Mouse (Mus musculus) stomach, embryonic 14.5 days (tissue): Measurements from ENCODE around the gene Gimap8. TPM values are rescaled to one million over a fixed set of nuclear protein-coding genes. Genes with fewer than 3 reads are reported as not detected.

Experiments used
- ATAC-seq: fragments of 200-750 bp; cut with Nextera tagmentation; 2 replicates; pipeline ENCODE4 v1.8.0; 2017; ENCODE audit warnings: low read depth, moderate TSS enrichment; ENCODE audit not compliant: insufficient number of reproducible peaks, insufficient read depth, low FRiP score
- H3K27ac ChIP-seq: fragments of 300-500 bp; sonication (generic); 2 replicates; pipeline ENCODE4 v1.5.1; 2014; ENCODE audit warnings: mild to moderate bottlenecking, low read length, moderate library complexity, mixed read lengths
- H3K27me3 ChIP-seq: fragments of 300-500 bp; sonication (generic); 2 replicates; pipeline ENCODE4 v1.6.1; 2014; ENCODE audit warnings: low read length, control low read depth, mixed read lengths; ENCODE audit not compliant: control insufficient read depth, insufficient read depth
- H3K36me3 ChIP-seq: fragments of 300-500 bp; sonication (generic); 2 replicates; pipeline ENCODE4 v1.6.1; 2014; ENCODE audit warnings: mild to moderate bottlenecking, control low read depth, low read length, moderate library complexity, mixed read lengths; ENCODE audit not compliant: control insufficient read depth, insufficient read depth
- H3K4me1 ChIP-seq: fragments of 300-500 bp; sonication (generic); 2 replicates; pipeline ENCODE4 v1.6.1; 2014; ENCODE audit warnings: low read length, control low read depth, mixed read lengths; ENCODE audit not compliant: control insufficient read depth, insufficient read depth
- H3K4me2 ChIP-seq: fragments of 300-500 bp; sonication (generic); replicated peaks from 2 replicates; pipeline ENCODE4 v1.6.1; 2014; ENCODE audit warnings: low read depth, low read length, control low read depth
- H3K4me3 ChIP-seq: fragments of 300-500 bp; sonication (generic); 2 replicates; pipeline ENCODE4 v1.5.1; 2014; ENCODE audit warnings: low read depth, low read length, control low read depth
- H3K9ac ChIP-seq: fragments of 300-500 bp; sonication (generic); replicated peaks from 2 replicates; pipeline ENCODE4 v1.6.1; 2014; ENCODE audit warnings: low read depth, mild to moderate bottlenecking, control low read depth, low read length, moderate library complexity, mixed read lengths
- H3K9me3 ChIP-seq: fragments of 300-500 bp; sonication (generic); 2 replicates; pipeline ENCODE4 v1.6.1; 2016; ENCODE audit warnings: low read depth, low read length, control low read depth; ENCODE audit not compliant: control insufficient read depth
- WGBS: fragments of 180-500 bp; shearing (Covaris S2); extraction: QIAGEN DNeasy Blood & Tissue Kit; methylation state at CpG from one replicate; pipeline ENCODE4 v1.1.7; 2014; 5-methylcytosine and 5-hydroxymethylcytosine counted together
- polyA plus RNA-seq: library from polyadenylated mRNA; unstranded; fragments of >200 nt; fragmentation: Nextera tagmentation; extraction: Ambion mirVana; gene quantifications from 2 replicates; pipeline ENCODE4 v1.2.1, GENCODE M21; 2014

Gene Gimap8
- polyA plus RNA-seq: 0.43 and 0.56 TPM in 2 replicates

DNA sequence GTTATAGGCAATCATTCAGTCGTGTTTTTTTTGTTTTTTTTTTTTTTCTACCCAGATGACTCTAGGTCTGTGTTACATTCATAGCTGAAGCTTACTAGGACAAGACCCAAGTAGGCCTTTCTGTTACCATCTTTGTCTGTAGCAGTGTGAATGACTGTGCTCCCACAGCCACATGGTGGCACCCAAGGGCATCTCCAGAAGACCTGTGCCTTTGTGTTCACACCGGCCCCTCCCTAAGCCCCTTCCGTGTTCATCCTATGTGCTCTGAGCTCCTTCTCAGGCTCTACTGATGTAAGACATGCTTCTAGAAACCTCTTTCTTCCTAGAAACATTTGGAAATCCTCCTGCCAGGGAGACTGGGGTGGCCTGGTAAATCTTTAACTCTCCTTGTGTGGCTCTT, at the start of gene Gimap8:
TSS of gene Gimap8 (plus strand) at position 240 of the 400 bp plus-strand sequence.
- Histone ChIP-seq H3K4me1 (0 out of 2 replicates have a peak, but pooled peaks cover 2% of the 10 kb centered on the region), H3K36me3 (no peaks in the 10 kb centered on the region), H3K9ac (no peak within 1 kb of the TSS), H3K4me2 (no peak within 1 kb of the TSS), H3K27me3 (no peaks in the 10 kb centered on the region), H3K27ac (no peak within 1 kb of the TSS), H3K4me3 (no peak within 1 kb of the TSS), H3K9me3 (no peaks in the 10 kb centered on the region)
- WGBS: 45% methylated on average over 3 of the region's 3 CpGs
- no peak for ATAC-seq

DNA sequence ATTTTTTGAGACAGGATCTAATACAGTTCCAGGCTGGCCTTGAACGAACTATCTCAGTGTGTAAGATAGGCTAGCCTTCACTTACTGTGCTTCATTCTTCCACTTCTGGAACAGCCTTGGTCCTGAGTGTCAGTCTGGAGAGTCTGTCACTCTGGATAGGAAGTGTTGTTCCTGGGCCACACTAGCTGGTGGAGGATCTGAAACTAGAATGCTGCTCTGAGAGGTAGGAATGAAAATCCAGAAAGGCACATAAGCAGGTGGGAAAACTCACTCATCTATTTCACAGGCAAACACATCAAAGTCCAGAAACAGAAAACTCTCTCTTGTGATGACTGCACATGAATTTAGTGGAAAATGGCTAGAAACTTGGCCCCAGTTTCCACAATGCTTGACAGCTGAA, 46.4 kb upstream of the Gimap8 start:
- 85% methylated on average over 1 of the region's 1 CpGs for WGBS
- no peak overlapping the region for H3K4me3 ChIP-seq
- no peak overlapping the region for H3K4me2 ChIP-seq
- peaks cover 26% of the 10 kb centered on the region for H3K9me3 ChIP-seq
- H3K9ac ChIP-seq: no peak overlapping the region
- H3K27ac ChIP-seq: no peak overlapping the region
- H3K27me3 ChIP-seq: no peaks in the 10 kb centered on the region
- H3K4me1 ChIP-seq: 0 out of 2 replicates have a peak, but pooled peaks cover 3% of the 10 kb centered on the region
- ATAC-seq: no peak
- H3K36me3 ChIP-seq: peaks cover 39% of the 10 kb centered on the region

DNA sequence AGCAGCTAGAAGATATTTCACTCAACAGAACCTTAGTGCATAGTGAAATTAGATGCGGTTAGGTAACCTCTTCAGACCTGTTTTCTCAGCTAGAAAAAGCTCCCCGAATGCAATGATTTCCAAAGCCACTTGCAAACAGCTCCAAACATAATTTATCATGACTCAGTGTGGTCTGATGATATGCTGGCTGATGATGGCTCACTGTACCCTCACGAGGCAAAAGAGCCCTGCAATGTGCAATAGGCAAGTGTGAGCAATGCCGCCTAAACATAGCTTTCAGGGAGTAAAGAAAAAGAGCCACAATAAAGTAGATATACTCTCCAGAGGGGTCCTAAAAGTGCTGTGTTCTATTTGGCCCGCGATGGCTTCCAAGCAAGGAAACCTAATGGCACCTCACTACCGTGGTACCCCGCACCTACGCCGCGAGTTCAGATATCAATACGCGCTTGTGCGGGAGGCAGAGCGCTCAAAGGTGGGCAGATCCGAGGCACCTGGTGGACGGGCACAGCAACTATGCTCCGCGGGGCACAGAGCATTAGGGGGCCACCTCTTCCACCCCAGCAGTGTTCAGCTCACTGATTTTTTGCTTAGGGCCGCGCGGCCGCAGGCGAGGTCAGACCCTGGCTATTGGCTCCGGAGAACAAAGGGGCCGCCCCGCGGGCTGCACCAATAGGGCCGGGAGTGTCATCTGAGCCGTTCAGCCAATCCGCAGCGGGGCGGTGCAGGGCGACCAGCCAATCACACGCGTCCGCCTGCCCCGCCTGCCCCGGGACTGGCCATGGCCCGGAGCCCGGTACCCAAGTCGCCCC, 45.6 kb upstream of the Gimap8 start, which contains the start of gene Zfp775:
TSS of gene Zfp775 (plus strand) at position 793 of the 809 bp plus-strand sequence.
- Histone ChIP-seq H3K4me2 (peak within 1 kb of the TSS; percentile 97), H3K27ac (peak within 1 kb of the TSS; percentile 33), H3K9ac (peak within 1 kb of the TSS; percentile 74), H3K27me3 (no peaks in the 10 kb centered on the region), H3K9me3 (peaks cover 19% of the 10 kb centered on the region), H3K36me3 (peaks cover 32% of the 10 kb centered on the region), H3K4me3 (peak within 1 kb of the TSS; percentile 58), H3K4me1 (0 out of 2 replicates have a peak, but pooled peaks cover 3% of the 10 kb centered on the region)
- ATAC-seq: peak; percentile 99
- WGBS: 4% methylated on average over 41 of the region's 42 CpGs

GRCm38 (mm10) chr6:48602080-48602741, 44.8 kb upstream of the Gimap8 start:
- WGBS: 3% methylated on average over 28 of the region's 28 CpGs
- Histone ChIP-seq H3K9me3 (peaks cover 12% of the 10 kb centered on the region), H3K36me3 (peaks cover 25% of the 10 kb centered on the region), H3K4me3 (peak overlapping the region; percentile 58), H3K4me1 (0 out of 2 replicates have a peak, but pooled peaks cover 3% of the 10 kb centered on the region), H3K4me2 (peak overlapping the region; percentile 97), H3K9ac (peak overlapping the region; percentile 74), H3K27ac (peak overlapping the region; percentile 29), H3K27me3 (no peaks in the 10 kb centered on the region)
- ATAC-seq: peak; percentile 63

DNA sequence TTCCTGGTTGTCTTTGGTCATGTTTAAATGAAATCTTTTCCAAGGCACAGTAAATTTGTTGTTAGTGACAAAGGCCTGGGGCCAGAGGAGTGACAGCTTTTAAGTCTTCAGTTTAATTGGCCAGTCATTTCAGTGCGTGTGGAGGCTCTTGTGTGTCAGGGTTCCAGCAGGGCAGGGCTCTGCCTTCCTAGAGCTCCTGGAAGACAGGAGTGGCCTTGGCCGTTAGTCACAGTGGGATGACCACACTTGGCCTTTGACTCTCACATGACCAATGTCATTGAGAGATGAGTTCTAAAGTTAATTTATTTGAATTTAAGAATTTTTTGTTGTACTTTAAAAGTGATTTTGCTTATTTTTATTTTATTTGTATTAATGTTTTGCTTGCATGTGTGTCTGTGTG, 38.9 kb upstream of the Gimap8 start:
- Histone ChIP-seq H3K9me3 (no peaks in the 10 kb centered on the region), H3K9ac (no peak overlapping the region), H3K4me2 (no peak overlapping the region), H3K4me3 (no peak overlapping the region), H3K36me3 (no peaks in the 10 kb centered on the region; the same call in 1 of the 2 replicates), H3K4me1 (0 out of 2 replicates have a peak, but pooled peaks cover 4% of the 10 kb centered on the region), H3K27ac (no peak overlapping the region), H3K27me3 (no peaks in the 10 kb centered on the region)
- no peak for ATAC-seq
- 74% methylated on average over 2 of the region's 2 CpGs for WGBS

GRCm38 (mm10) chr6:48609512-48609911, 37.5 kb upstream of the Gimap8 start:
- 57% methylated on average over 7 of the region's 7 CpGs for WGBS
- Histone ChIP-seq H3K27me3 (no peaks in the 10 kb centered on the region), H3K4me1 (0 out of 2 replicates have a peak, but pooled peaks cover 4% of the 10 kb centered on the region), H3K27ac (no peak overlapping the region), H3K4me2 (no peak overlapping the region), H3K36me3 (no peaks in the 10 kb centered on the region; the same call in 1 of the 2 replicates), H3K4me3 (no peak overlapping the region), H3K9me3 (no peaks in the 10 kb centered on the region), H3K9ac (no peak overlapping the region)
- ATAC-seq: no peak

- H3K4me1 ChIP-seq: 0 out of 2 replicates have a peak, but pooled peaks cover 4% of the 10 kb centered on the region
- 44% methylated on average over 3 of the region's 3 CpGs for WGBS
- H3K27me3 ChIP-seq: no peaks in the 10 kb centered on the region
- no peak overlapping the region for H3K4me3 ChIP-seq
- no peaks in the 10 kb centered on the region for H3K9me3 ChIP-seq
- H3K36me3 ChIP-seq: no peaks in the 10 kb centered on the region; the same call in 1 of the 2 replicates
- H3K4me2 ChIP-seq: no peak overlapping the region
- H3K9ac ChIP-seq: no peak overlapping the region
- no peak overlapping the region for H3K27ac ChIP-seq
- no peak for ATAC-seq
Observed at GRCm38 (mm10) chr6:48610657-48611056, 36.4 kb upstream of the Gimap8 start.

DNA sequence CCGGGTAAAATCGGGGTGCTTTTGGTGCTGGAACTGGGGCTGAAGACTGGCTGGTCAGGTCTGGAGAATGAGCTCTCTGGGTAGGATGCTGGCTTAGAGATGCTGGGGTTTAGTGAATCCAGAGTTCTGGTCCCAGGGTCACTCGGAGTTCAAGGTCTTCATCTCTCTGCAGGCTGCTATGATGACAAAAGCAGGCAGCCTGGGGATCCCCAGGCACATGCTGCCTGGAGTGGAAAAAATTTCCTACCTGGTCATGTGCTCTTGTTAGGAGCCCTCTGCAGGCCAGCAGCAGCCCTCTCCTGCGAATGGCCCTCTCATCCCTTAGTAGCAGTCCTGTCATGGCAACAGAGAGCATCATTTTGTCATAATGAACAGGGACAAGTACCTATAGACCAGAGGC, 33.6 kb upstream of the Gimap8 start:
- H3K27ac ChIP-seq: no peak overlapping the region
- no peak overlapping the region for H3K4me2 ChIP-seq
- H3K36me3 ChIP-seq: no peaks in the 10 kb centered on the region; the same call in 1 of the 2 replicates
- 0 out of 2 replicates have a peak, but pooled peaks cover 4% of the 10 kb centered on the region for H3K4me1 ChIP-seq
- H3K27me3 ChIP-seq: no peaks in the 10 kb centered on the region
- ATAC-seq: no peak
- H3K9ac ChIP-seq: no peak overlapping the region
- WGBS: 88% methylated on average over 4 of the region's 4 CpGs
- H3K9me3 ChIP-seq: no peaks in the 10 kb centered on the region
- no peak overlapping the region for H3K4me3 ChIP-seq
